Mouse (Mus musculus) ES-Bruce4 (cell line): Measurements from ENCODE around the gene Calr4. TPM values are rescaled to one million over a fixed set of nuclear protein-coding genes. Genes with fewer than 3 reads are reported as not detected.

Experiments
- H3K27ac ChIP-seq: 2 replicates; pipeline ENCODE4 v1.5.1; 2012; ENCODE audit warnings: low read length, inconsistent platforms; ENCODE audit not compliant: insufficient read depth
- H3K27me3 ChIP-seq: 2 replicates; pipeline ENCODE4 v1.6.1; 2012; ENCODE audit warnings: mild to moderate bottlenecking, low read length, inconsistent platforms; ENCODE audit not compliant: control insufficient read depth, poor library complexity, insufficient read depth, severe bottlenecking
- H3K36me3 ChIP-seq: 2 replicates; pipeline ENCODE4 v1.6.1; 2012; ENCODE audit warnings: inconsistent platforms, mild to moderate bottlenecking, low read length, moderate library complexity; ENCODE audit not compliant: control insufficient read depth, poor library complexity, insufficient read depth, severe bottlenecking
- H3K4me1 ChIP-seq: one replicate; pipeline ENCODE4 v1.8.1; 2011; ENCODE audit warnings: low read length; ENCODE audit not compliant: control insufficient read depth, insufficient read depth
- H3K4me3 ChIP-seq: 2 replicates; pipeline ENCODE4 v1.5.1; 2011; ENCODE audit warnings: low read depth, mild to moderate bottlenecking, low read length
- H3K9ac ChIP-seq: 2 replicates; pipeline ENCODE4 v1.6.1; 2012; ENCODE audit warnings: low read depth, mild to moderate bottlenecking, inconsistent platforms; ENCODE audit not compliant: poor library complexity, severe bottlenecking
- H3K9me3 ChIP-seq: replicated peaks from 2 replicates; pipeline ENCODE4 v1.6.1; 2012; ENCODE audit warnings: mild to moderate bottlenecking, low read length, inconsistent platforms; ENCODE audit not compliant: control insufficient read depth, poor library complexity, insufficient read depth, severe bottlenecking
- CTCF ChIP-seq: IDR thresholded peaks from one replicate; pipeline ENCODE4 v1.8.1; 2011; ENCODE audit warnings: low read depth, low read length
- EP300 ChIP-seq: IDR thresholded peaks from 2 replicates; pipeline ENCODE4 v1.6.1; 2011; ENCODE audit warnings: low read depth, low read length; ENCODE audit not compliant: insufficient read depth
- POLR2A ChIP-seq: IDR thresholded peaks from one replicate; pipeline ENCODE4 v1.8.1; 2011; ENCODE audit warnings: low read length; ENCODE audit not compliant: insufficient read depth
- polyA plus RNA-seq: library from polyadenylated mRNA; stranded (reverse); fragments of >200 nt; gene quantifications from 2 replicates; pipeline ENCODE4 v1.2.4, GENCODE M21; 2011; ENCODE audit warnings: low read depth; ENCODE audit not compliant: missing spikeins, insufficient read depth, insufficient read length

The Calr4 gene
- polyA plus RNA-seq, 1 experiment, result 0.78 TPM

GRCm38 (mm10) chr4:109254511-109254910 is 20.2 kb downstream of the Calr4 start:
- H3K27ac ChIP-seq, result no peak overlapping the region
- H3K9me3 ChIP-seq, result no peaks in the 10 kb centered on the region
- H3K9ac ChIP-seq, result no peak overlapping the region
- no peaks in the 10 kb centered on the region for H3K27me3 ChIP-seq
- no peak for TF ChIP-seq POLR2A
- no peak for TF ChIP-seq EP300
- no peak for TF ChIP-seq CTCF
- peaks cover 5% of the 10 kb centered on the region for H3K4me1 ChIP-seq
- no peaks in the 10 kb centered on the region for H3K36me3 ChIP-seq
- no peak overlapping the region for H3K4me3 ChIP-seq

- no peak overlapping the region for H3K27ac ChIP-seq
- peaks cover 5% of the 10 kb centered on the region for H3K4me1 ChIP-seq
- no peaks in the 10 kb centered on the region for H3K9me3 ChIP-seq
- H3K9ac ChIP-seq, result no peak overlapping the region
- no peaks in the 10 kb centered on the region for H3K27me3 ChIP-seq
- TF ChIP-seq CTCF (no peak), POLR2A (no peak), EP300 (no peak)
- H3K4me3 ChIP-seq, result no peak overlapping the region
- no peaks in the 10 kb centered on the region for H3K36me3 ChIP-seq
Observed at GRCm38 (mm10) chr4:109255321-109255720, 21.0 kb downstream of the Calr4 start.

DNA sequence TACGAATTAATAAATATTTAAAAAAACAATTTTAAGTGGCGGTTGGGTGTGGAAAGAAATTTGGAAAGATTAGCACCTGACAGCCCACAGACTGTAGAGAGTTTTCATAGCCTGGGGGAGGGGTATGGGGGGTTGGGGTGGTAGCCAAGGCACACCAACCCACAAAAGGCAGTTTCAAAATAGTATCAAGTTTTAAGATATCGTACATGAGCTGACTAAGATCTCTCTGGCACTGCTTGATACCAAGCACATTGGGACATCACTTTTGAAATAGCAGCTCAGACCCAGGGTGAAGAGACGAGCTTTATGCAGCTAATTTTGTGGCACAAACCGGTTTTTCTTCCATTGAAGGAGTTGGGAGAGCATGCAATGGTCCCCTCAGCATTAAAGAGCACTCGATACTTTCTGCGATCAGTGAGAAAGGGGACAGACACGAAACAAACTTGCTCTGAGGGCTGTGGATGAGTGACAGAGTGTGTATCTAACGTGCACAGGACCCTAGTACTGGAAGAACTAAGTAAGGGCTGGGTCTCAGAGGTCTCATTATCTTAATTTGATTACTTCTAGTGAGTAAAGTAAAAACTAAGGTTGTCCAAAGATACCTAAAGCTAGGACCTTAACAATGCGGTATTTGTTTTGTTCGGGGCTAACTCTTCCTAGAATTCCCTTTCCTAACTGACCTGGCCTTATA is 21.6 kb downstream of the Calr4 start:
- H3K27me3 ChIP-seq, result no peaks in the 10 kb centered on the region
- H3K4me1 ChIP-seq, result peaks cover 5% of the 10 kb centered on the region
- no peak overlapping the region for H3K4me3 ChIP-seq
- no peak overlapping the region for H3K9ac ChIP-seq
- H3K36me3 ChIP-seq, result no peaks in the 10 kb centered on the region
- TF ChIP-seq POLR2A (no peak), EP300 (no peak), CTCF (no peak)
- H3K27ac ChIP-seq, result no peak overlapping the region
- H3K9me3 ChIP-seq, result no peaks in the 10 kb centered on the region

DNA sequence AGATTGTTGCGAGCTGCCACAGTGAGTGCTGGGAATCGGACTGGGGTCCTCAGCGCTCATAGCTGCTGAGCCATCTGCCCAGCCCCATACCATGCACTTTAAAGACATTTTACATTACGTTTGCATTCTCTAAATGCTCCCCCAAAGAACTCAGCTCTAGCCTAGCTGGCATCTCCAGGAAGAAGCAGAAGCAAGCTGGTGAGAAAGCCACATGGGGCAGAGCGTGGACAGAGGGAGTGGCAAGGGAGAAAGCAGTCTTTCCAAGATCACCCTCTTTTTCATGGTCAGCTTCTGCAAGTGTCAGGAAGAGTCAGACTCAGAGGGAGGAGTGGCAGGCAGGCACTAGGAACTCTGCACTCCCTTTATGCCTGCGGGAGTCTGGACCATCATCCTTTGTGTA is 22.5 kb downstream of the Calr4 start:
- Histone ChIP-seq H3K9ac (no peak overlapping the region), H3K27ac (no peak overlapping the region), H3K27me3 (no peaks in the 10 kb centered on the region), H3K4me3 (no peak overlapping the region), H3K36me3 (no peaks in the 10 kb centered on the region), H3K9me3 (no peaks in the 10 kb centered on the region), H3K4me1 (peaks cover 4% of the 10 kb centered on the region)
- TF ChIP-seq CTCF (no peak), EP300 (no peak)

- peaks cover 2% of the 10 kb centered on the region for H3K4me1 ChIP-seq
- no peak overlapping the region for H3K9ac ChIP-seq
- H3K9me3 ChIP-seq, result no peaks in the 10 kb centered on the region
- H3K4me3 ChIP-seq, result no peak overlapping the region
- H3K27me3 ChIP-seq, result no peaks in the 10 kb centered on the region
- H3K27ac ChIP-seq, result no peak overlapping the region
- TF ChIP-seq CTCF (no peak), POLR2A (no peak), EP300 (no peak)
- H3K36me3 ChIP-seq, result no peaks in the 10 kb centered on the region
Observed at GRCm38 (mm10) chr4:109257639-109258038, 23.4 kb downstream of the Calr4 start.

- TF ChIP-seq CTCF (no peak), EP300 (no peak), POLR2A (no peak)
- H3K9ac ChIP-seq, result no peak overlapping the region
- H3K27me3 ChIP-seq, result no peaks in the 10 kb centered on the region
- H3K36me3 ChIP-seq, result no peaks in the 10 kb centered on the region
- H3K9me3 ChIP-seq, result no peaks in the 10 kb centered on the region
- H3K4me3 ChIP-seq, result no peak overlapping the region
- no peak overlapping the region for H3K27ac ChIP-seq
- no peaks in the 10 kb centered on the region for H3K4me1 ChIP-seq
Observed at GRCm38 (mm10) chr4:109262068-109262467, 27.8 kb downstream of the Calr4 start.

DNA sequence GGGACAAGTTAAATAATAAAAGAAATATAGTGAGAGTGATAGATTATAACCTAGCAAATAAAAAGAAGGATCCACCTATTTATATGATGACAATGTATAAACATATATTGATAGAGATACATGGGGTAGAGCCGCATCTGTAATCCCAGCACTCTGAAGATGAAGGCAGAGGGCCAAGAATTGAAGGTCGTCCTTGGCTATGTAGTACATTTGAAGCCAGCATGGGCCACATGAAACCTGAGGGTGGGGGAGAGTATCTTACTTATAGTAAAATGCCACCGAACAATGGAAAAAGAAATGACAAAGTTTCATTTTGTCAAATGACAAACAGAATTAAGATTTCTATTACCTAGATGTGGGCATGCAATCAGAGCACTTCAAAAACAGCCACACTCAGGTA is 31.8 kb downstream of the Calr4 start:
- Histone ChIP-seq H3K36me3 (no peaks in the 10 kb centered on the region), H3K9me3 (no peaks in the 10 kb centered on the region), H3K4me3 (no peak overlapping the region), H3K27ac (no peak overlapping the region), H3K4me1 (no peaks in the 10 kb centered on the region), H3K27me3 (no peaks in the 10 kb centered on the region), H3K9ac (no peak overlapping the region)
- TF ChIP-seq EP300 (no peak), CTCF (no peak), POLR2A (no peak)
